Mouse (Mus musculus): Measurements from ENCODE around the gene Nbea. TPM values are rescaled to one million over a fixed set of nuclear protein-coding genes. Genes with fewer than 3 reads are reported as not detected.

Gene Nbea
- total RNA-seq, 2 experiments from 2014 or later, result not detected

GRCm38 (mm10) chr3:55758297-55758696, 425.2 kb downstream of the Nbea start:
- peak; percentile 52; the same call in 1 of the 2 replicates for ATAC-seq (replicated peaks; ENCODE audit: poor library complexity, severe bottlenecking)

GRCm38 (mm10) chr3:55756602-55757190, 426.8 kb downstream of the Nbea start:
- ATAC-seq (replicated peaks; ENCODE audit: poor library complexity, severe bottlenecking), result no peak

GRCm38 (mm10) chr3:55755805-55756601, 427.5 kb downstream of the Nbea start:
- no peak for ATAC-seq (replicated peaks; ENCODE audit: poor library complexity, severe bottlenecking)

- no peak for ATAC-seq (replicated peaks; ENCODE audit: poor library complexity, severe bottlenecking)
These were observed 428.4 kb downstream of the Nbea start for GRCm38 (mm10) chr3:55754981-55755608.

- ATAC-seq (replicated peaks; ENCODE audit: poor library complexity, severe bottlenecking), result no peak
These were observed 429.6 kb downstream of the Nbea start for GRCm38 (mm10) chr3:55753872-55754271.

GRCm38 (mm10) chr3:55752558-55752957, 430.9 kb downstream of the Nbea start:
- ATAC-seq (replicated peaks; ENCODE audit: poor library complexity, severe bottlenecking), result no peak; the same call in 1 of the 2 replicates

- no peak for ATAC-seq (replicated peaks; ENCODE audit: poor library complexity, severe bottlenecking)
These were observed 432.1 kb downstream of the Nbea start for GRCm38 (mm10) chr3:55751363-55751762.

- no peak for ATAC-seq (replicated peaks; ENCODE audit: poor library complexity, severe bottlenecking)
These were observed 432.9 kb downstream of the Nbea start for GRCm38 (mm10) chr3:55750445-55751065.

- peak; percentile 88 for ATAC-seq (replicated peaks; ENCODE audit: poor library complexity, severe bottlenecking)
These were observed 439.6 kb downstream of the Nbea start for GRCm38 (mm10) chr3:55743885-55744284.

GRCm38 (mm10) chr3:55742654-55743053, 440.8 kb downstream of the Nbea start:
- ATAC-seq (replicated peaks; ENCODE audit: poor library complexity, severe bottlenecking), result no peak

- ATAC-seq (replicated peaks; ENCODE audit: poor library complexity, severe bottlenecking), result no peak
These were observed 441.3 kb downstream of the Nbea start for GRCm38 (mm10) chr3:55742218-55742617.

- no peak for ATAC-seq (replicated peaks; ENCODE audit: poor library complexity, severe bottlenecking)
These were observed 442.1 kb downstream of the Nbea start for GRCm38 (mm10) chr3:55741428-55741827.

GRCm38 (mm10) chr3:55733665-55734064, 449.8 kb downstream of the Nbea start:
- ATAC-seq (replicated peaks; ENCODE audit: poor library complexity, severe bottlenecking), result no peak

- ATAC-seq (replicated peaks; ENCODE audit: poor library complexity, severe bottlenecking), result no peak; the same call in 1 of the 2 replicates
These were observed 453.0 kb downstream of the Nbea start for GRCm38 (mm10) chr3:55730549-55730948.

GRCm38 (mm10) chr3:55730142-55730541, 453.4 kb downstream of the Nbea start:
- no peak for ATAC-seq (replicated peaks; ENCODE audit: poor library complexity, severe bottlenecking)

- ATAC-seq (replicated peaks; ENCODE audit: poor library complexity, severe bottlenecking), result no peak
These were observed 469.2 kb downstream of the Nbea start for GRCm38 (mm10) chr3:55714260-55714659.

- ATAC-seq (replicated peaks; ENCODE audit: poor library complexity, severe bottlenecking), result no peak
These were observed 469.6 kb downstream of the Nbea start for GRCm38 (mm10) chr3:55713856-55714255.

GRCm38 (mm10) chr3:55710300-55710699, 473.2 kb downstream of the Nbea start:
- no peak for ATAC-seq (replicated peaks; ENCODE audit: poor library complexity, severe bottlenecking)

GRCm38 (mm10) chr3:55701632-55702031, 481.9 kb downstream of the Nbea start:
- ATAC-seq (replicated peaks; ENCODE audit: poor library complexity, severe bottlenecking), result no peak; the same call in 1 of the 2 replicates

GRCm38 (mm10) chr3:55697174-55697573, 486.3 kb downstream of the Nbea start:
- no peak for ATAC-seq (replicated peaks; ENCODE audit: poor library complexity, severe bottlenecking)

- ATAC-seq (replicated peaks; ENCODE audit: poor library complexity, severe bottlenecking), result peak; percentile 48; the same call in 1 of the 2 replicates
These were observed 490.4 kb downstream of the Nbea start for GRCm38 (mm10) chr3:55693073-55693472.

All from granulocyte monocyte progenitor cell, adult 5-6 weeks (primary cell).